Mouse (Mus musculus) heart, embryonic 12.5 days (tissue): Measurements from ENCODE around the gene Bhlhe23. TPM values are rescaled to one million over a fixed set of nuclear protein-coding genes. Genes with fewer than 3 reads are reported as not detected.
A peak's percentile ranks its signal among the peaks of the same experiment; 100 is the strongest.

Source experiments
- ATAC-seq: fragments of 200-750 bp; cut with Nextera tagmentation; 2 replicates; pipeline ENCODE4 v1.8.0; 2017; ENCODE audit warnings: moderate TSS enrichment, moderate library complexity; ENCODE audit not compliant: insufficient number of reproducible peaks, low FRiP score
- H3K27ac ChIP-seq: fragments of 300-500 bp; sonication (generic); 2 replicates; pipeline ENCODE4 v1.5.1; 2016; ENCODE audit warnings: mild to moderate bottlenecking, moderate library complexity; ENCODE audit not compliant: poor library complexity, severe bottlenecking
- H3K27me3 ChIP-seq: fragments of 300-500 bp; sonication (generic); replicated peaks from 2 replicates; pipeline ENCODE4 v1.6.1; 2016; ENCODE audit warnings: mild to moderate bottlenecking, moderate library complexity
- H3K36me3 ChIP-seq: fragments of 300-500 bp; sonication (generic); 2 replicates; pipeline ENCODE4 v1.6.1; 2016; ENCODE audit warnings: mild to moderate bottlenecking, moderate library complexity
- H3K4me1 ChIP-seq: fragments of 300-500 bp; sonication (generic); replicated peaks from 2 replicates; pipeline ENCODE4 v1.6.1; 2016; ENCODE audit warnings: mild to moderate bottlenecking
- H3K4me2 ChIP-seq: fragments of 300-500 bp; sonication (generic); 2 replicates; pipeline ENCODE4 v1.6.1; 2016; ENCODE audit warnings: mild to moderate bottlenecking, moderate library complexity
- H3K4me3 ChIP-seq: fragments of 300-500 bp; sonication (generic); 2 replicates; pipeline ENCODE4 v1.5.1; 2016; ENCODE audit warnings: mild to moderate bottlenecking
- H3K9ac ChIP-seq: fragments of 300-500 bp; sonication (generic); 2 replicates; pipeline ENCODE4 v1.6.1; 2016; ENCODE audit warnings: mild to moderate bottlenecking, moderate library complexity
- H3K9me3 ChIP-seq: fragments of 300-500 bp; sonication (generic); replicated peaks from 2 replicates; pipeline ENCODE4 v1.6.1; 2016; ENCODE audit warnings: mild to moderate bottlenecking, moderate library complexity
- WGBS: fragments of 180-500 bp; shearing (Covaris S2); methylation state at CpG from one replicate; pipeline ENCODE4 v1.1.7; 2016; 5-methylcytosine and 5-hydroxymethylcytosine counted together
- polyA plus RNA-seq: library from polyadenylated mRNA; unstranded; fragments of >200 nt; fragmentation: Nextera tagmentation; extraction: Ambion mirVana; gene quantifications from 2 replicates; pipeline ENCODE4 v1.2.1, GENCODE M21; 2016

Gene Bhlhe23
- not detected in 2 replicates for polyA plus RNA-seq

GRCm38 (mm10) chr2:180776793-180777192, at the start of gene Bhlhe23:
Gene Bhlhe23 (minus strand): TSS chr2:180776900.
- H3K9me3 ChIP-seq, result no peaks in the 10 kb centered on the region
- no peaks in the 10 kb centered on the region for H3K36me3 ChIP-seq
- ATAC-seq, result no peak
- no peak within 1 kb of the TSS for H3K9ac ChIP-seq
- WGBS, result 2% methylated on average over 28 of the region's 28 CpGs
- no peak within 1 kb of the TSS for H3K27ac ChIP-seq
- peak within 1 kb of the TSS; percentile 49 for H3K4me2 ChIP-seq
- H3K4me1 ChIP-seq, result peaks cover 7% of the 10 kb centered on the region; the same call in 1 of the 2 replicates
- H3K27me3 ChIP-seq, result peaks cover 94% of the 10 kb centered on the region
- H3K4me3 ChIP-seq, result peak within 1 kb of the TSS; percentile 12

DNA sequence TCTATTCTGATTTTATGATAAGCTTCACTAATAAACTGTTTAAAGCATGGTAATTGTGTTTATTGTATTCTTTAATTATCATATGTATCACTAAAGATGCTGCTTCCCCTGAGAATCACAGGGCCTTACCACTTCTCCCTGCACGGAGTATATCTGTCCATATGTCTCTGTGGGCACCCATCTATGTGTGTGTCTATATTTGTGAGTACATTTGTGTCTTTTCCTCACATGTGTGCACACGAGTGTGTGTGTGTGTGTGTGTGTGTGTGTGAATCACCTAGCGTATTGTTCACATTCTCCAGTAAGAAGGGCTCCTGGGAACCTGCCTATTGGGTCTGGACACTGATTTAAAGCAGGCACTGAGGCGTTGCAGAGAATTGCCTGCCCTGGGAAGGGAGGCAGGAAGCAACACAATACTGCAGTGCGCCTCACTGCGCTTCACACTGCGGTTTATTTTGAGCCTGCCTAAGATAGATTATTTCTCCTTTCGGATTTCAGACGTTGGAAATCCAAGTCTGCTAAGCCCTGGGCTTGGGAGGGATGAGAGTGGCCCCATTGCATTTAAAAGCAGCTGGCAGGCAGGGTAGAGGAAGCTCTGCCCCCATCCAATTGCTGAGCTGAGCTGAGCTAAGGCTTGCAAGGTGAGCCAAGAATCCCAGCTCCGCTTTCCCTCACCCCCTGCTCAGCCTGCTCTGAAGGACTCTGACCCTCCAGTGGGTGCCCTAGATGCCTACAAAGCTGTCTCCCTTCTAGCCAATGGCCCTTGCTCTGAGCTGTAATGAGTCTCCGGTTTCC, 48.6 kb upstream of the Bhlhe23 start:
- Histone ChIP-seq H3K4me3 (no peak overlapping the region), H3K9me3 (no peaks in the 10 kb centered on the region), H3K27ac (no peak overlapping the region), H3K4me1 (peaks cover 11% of the 10 kb centered on the region; the same call in 1 of the 2 replicates), H3K4me2 (no peak overlapping the region), H3K9ac (no peak overlapping the region), H3K36me3 (no peaks in the 10 kb centered on the region), H3K27me3 (peaks cover 13% of the 10 kb centered on the region; the same call in 1 of the 2 replicates)
- WGBS, result 38% methylated on average over 11 of the region's 11 CpGs
- no peak for ATAC-seq

- no peak overlapping the region for H3K4me3 ChIP-seq
- no peaks in the 10 kb centered on the region for H3K9me3 ChIP-seq
- H3K27ac ChIP-seq, result no peak overlapping the region
- no peaks in the 10 kb centered on the region for H3K36me3 ChIP-seq
- H3K4me2 ChIP-seq, result no peak overlapping the region
- H3K4me1 ChIP-seq, result peaks cover 11% of the 10 kb centered on the region; the same call in 1 of the 2 replicates
- no peak overlapping the region for H3K9ac ChIP-seq
- WGBS, result 80% methylated on average over 4 of the region's 4 CpGs
- ATAC-seq, result no peak
- H3K27me3 ChIP-seq, result peaks cover 13% of the 10 kb centered on the region; the same call in 1 of the 2 replicates
Measured at GRCm38 (mm10) chr2:180824724-180825123, 48.0 kb upstream of the Bhlhe23 start.

DNA sequence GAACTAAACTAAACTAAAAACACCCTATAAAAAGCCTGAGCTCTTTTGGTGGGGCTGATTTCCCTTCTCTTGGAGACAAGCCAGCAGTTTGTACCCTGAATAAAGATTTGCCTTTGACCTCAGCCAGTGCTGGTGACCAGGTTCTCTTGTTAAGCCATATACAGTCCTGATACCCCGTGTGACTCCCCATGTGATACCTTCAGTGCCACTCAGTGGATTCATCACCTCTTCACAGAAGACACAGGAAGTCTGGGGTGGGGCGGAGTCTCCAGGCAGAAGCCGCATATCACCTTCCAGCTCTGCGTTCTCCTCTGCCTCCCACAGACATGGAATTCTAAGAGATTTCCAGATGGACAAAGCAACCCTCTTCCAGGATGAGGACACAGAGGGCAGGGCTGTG, 47.4 kb upstream of the Bhlhe23 start:
- Histone ChIP-seq H3K27ac (no peak overlapping the region), H3K9ac (no peak overlapping the region), H3K9me3 (no peaks in the 10 kb centered on the region), H3K36me3 (no peaks in the 10 kb centered on the region), H3K27me3 (peaks cover 13% of the 10 kb centered on the region; the same call in 1 of the 2 replicates), H3K4me3 (no peak overlapping the region), H3K4me2 (no peak overlapping the region), H3K4me1 (peaks cover 11% of the 10 kb centered on the region; the same call in 1 of the 2 replicates)
- WGBS, result 52% methylated on average over 4 of the region's 4 CpGs
- ATAC-seq, result no peak

DNA sequence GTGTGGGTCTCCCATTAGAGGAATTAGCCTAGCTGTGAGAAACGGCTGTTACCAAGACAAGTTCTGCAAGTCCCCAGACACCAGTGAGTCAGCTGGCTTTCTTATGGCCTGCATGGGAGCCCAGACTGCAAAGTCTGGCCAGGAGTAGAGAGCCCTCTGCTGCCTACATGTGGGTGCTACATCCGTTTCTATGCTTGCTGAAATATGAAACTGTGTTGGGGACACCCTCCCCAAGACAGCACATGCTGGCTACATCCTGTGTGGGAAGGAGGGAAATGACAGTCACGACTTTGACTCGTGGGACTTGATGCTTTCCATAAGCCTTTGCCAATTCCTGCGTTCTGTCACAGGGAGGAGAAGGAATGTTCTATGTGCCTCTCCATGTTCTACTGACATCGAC, 45.8 kb upstream of the Bhlhe23 start:
- H3K9ac ChIP-seq, result no peak overlapping the region
- H3K4me3 ChIP-seq, result no peak overlapping the region
- H3K4me1 ChIP-seq, result peaks cover 11% of the 10 kb centered on the region; the same call in 1 of the 2 replicates
- ATAC-seq, result 0 out of 2 replicates have a peak, but pooled peaks have one; percentile 51
- no peak overlapping the region for H3K27ac ChIP-seq
- no peak overlapping the region for H3K4me2 ChIP-seq
- H3K27me3 ChIP-seq, result peaks cover 13% of the 10 kb centered on the region; the same call in 1 of the 2 replicates
- H3K36me3 ChIP-seq, result no peaks in the 10 kb centered on the region
- WGBS, result 26% methylated on average over 6 of the region's 6 CpGs
- no peaks in the 10 kb centered on the region for H3K9me3 ChIP-seq

DNA sequence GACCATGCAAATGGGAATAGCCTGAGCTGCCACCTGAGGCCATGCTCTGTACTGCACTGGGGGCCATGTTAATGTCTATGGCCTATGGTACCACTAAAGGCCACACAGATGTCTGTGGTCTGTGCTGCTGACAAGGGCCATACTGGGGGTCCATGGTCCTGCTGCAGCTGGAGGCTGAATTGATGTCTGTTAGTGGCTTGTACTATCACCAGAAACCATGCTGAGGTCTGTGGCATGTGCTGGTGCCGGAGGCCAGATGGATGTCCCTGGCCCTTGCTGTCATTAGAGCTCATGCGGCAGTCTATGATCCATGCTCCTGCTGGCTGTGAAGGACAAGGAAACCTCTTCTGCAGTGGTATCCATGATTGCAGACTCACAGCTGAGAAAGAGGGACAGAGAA, 42.8 kb upstream of the Bhlhe23 start:
- H3K9me3 ChIP-seq, result no peaks in the 10 kb centered on the region
- no peak overlapping the region for H3K4me3 ChIP-seq
- no peaks in the 10 kb centered on the region for H3K36me3 ChIP-seq
- H3K9ac ChIP-seq, result no peak overlapping the region
- H3K4me2 ChIP-seq, result no peak overlapping the region
- no peak overlapping the region for H3K27ac ChIP-seq
- ATAC-seq, result no peak
- H3K27me3 ChIP-seq, result 0 out of 2 replicates have a peak, but pooled peaks cover 17% of the 10 kb centered on the region
- WGBS, result 79% methylated on average over 2 of the region's 2 CpGs
- H3K4me1 ChIP-seq, result peaks cover 6% of the 10 kb centered on the region; the same call in 1 of the 2 replicates

DNA sequence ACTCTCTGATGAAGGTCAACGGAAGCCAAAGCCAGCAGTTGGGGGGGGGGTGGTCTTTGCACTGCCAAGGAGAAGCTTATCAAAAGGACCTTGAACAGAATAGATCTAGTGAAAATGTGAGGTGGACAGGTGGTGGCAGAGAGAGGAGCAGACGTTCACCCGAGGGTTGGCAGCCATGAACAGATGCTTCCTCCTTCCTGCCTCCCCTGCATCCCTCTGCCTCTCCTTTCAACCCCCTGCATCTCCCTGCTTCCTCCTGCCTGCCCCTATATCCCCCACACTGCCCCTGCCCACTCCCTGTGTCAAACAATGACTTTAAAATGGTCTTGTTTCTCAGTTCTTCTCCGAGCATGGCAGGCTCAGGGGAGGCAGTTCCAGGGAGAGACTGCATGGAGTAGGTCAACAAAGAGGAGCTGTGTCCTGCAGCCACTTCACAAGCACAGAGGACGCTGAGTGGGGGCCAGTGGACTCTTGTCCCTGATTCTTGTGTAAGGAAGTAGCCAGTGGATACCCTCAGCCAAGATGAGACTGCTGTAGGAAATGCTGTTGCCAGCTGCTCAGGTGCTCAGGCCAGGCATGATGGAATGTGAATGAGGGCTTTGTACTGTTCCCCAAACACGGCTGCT, 39.9 kb upstream of the Bhlhe23 start:
- H3K36me3 ChIP-seq, result no peaks in the 10 kb centered on the region
- no peaks in the 10 kb centered on the region for H3K4me1 ChIP-seq
- H3K9me3 ChIP-seq, result no peaks in the 10 kb centered on the region
- no peak overlapping the region for H3K27ac ChIP-seq
- no peak overlapping the region for H3K4me2 ChIP-seq
- no peak overlapping the region for H3K4me3 ChIP-seq
- 64% methylated on average over 6 of the region's 6 CpGs for WGBS
- ATAC-seq, result no peak
- H3K9ac ChIP-seq, result no peak overlapping the region
- peaks cover 18% of the 10 kb centered on the region for H3K27me3 ChIP-seq

GRCm38 (mm10) chr2:180813982-180814568, 37.4 kb upstream of the Bhlhe23 start:
- H3K4me2 ChIP-seq, result no peak overlapping the region
- 56% methylated on average over 4 of the region's 4 CpGs for WGBS
- no peaks in the 10 kb centered on the region for H3K36me3 ChIP-seq
- no peak overlapping the region for H3K27ac ChIP-seq
- H3K9ac ChIP-seq, result no peak overlapping the region
- peaks cover 26% of the 10 kb centered on the region for H3K27me3 ChIP-seq
- H3K4me3 ChIP-seq, result no peak overlapping the region
- no peak for ATAC-seq
- no peaks in the 10 kb centered on the region for H3K4me1 ChIP-seq
- no peaks in the 10 kb centered on the region for H3K9me3 ChIP-seq

DNA sequence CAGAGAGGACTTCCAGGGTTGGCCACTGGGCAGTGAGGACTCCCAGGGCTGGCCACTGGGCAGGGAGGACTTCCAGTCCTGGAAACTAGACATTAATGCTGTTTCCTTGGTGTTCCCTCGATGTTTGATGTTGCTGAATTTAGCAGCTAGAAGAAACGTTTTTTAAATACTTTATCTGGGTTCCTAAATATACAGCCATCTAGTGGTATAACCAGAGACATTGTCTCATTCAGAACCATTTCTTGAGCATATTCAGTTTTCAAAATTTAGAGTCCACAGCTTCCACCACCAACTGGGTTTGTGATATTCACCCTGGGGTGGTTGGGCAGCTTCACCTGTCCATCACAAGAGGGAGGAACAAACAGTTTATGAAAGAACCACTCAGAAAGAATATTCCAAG, 34.3 kb upstream of the Bhlhe23 start:
- Histone ChIP-seq H3K9ac (no peak overlapping the region), H3K27me3 (peaks cover 29% of the 10 kb centered on the region), H3K4me2 (no peak overlapping the region), H3K9me3 (no peaks in the 10 kb centered on the region), H3K36me3 (no peaks in the 10 kb centered on the region), H3K4me3 (no peak overlapping the region), H3K27ac (no peak overlapping the region), H3K4me1 (no peaks in the 10 kb centered on the region)
- ATAC-seq, result no peak
- WGBS, result 55% methylated on average over 2 of the region's 2 CpGs

DNA sequence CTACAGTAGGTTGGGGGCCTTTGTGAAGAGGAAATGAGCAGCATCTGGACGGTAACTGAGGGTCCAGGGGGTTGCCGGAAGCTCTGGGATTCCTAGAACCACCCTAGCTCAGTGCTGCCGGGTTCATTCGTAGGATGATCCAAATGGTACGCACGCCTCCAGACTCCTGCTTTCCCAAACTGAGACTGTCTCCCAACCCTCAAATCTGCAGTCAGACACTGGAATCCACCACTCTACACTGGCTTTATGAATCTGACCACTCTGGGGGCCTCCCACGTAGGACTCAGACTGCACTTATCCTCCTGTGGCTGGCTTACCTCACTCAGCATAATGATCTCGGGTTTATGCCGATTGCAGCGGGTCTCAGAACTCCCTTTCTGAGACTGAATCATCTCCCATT, 32.8 kb upstream of the Bhlhe23 start:
- no peaks in the 10 kb centered on the region for H3K9me3 ChIP-seq
- no peak overlapping the region for H3K4me3 ChIP-seq
- ATAC-seq, result no peak
- no peak overlapping the region for H3K9ac ChIP-seq
- H3K27me3 ChIP-seq, result peaks cover 36% of the 10 kb centered on the region
- H3K4me1 ChIP-seq, result no peaks in the 10 kb centered on the region
- WGBS, result 70% methylated on average over 10 of the region's 10 CpGs
- H3K27ac ChIP-seq, result no peak overlapping the region
- H3K4me2 ChIP-seq, result no peak overlapping the region
- H3K36me3 ChIP-seq, result no peaks in the 10 kb centered on the region

GRCm38 (mm10) chr2:180805966-180806365, 29.3 kb upstream of the Bhlhe23 start:
- H3K27ac ChIP-seq, result no peak overlapping the region
- H3K4me3 ChIP-seq, result no peak overlapping the region
- H3K36me3 ChIP-seq, result no peaks in the 10 kb centered on the region
- H3K4me2 ChIP-seq, result no peak overlapping the region
- no peaks in the 10 kb centered on the region for H3K9me3 ChIP-seq
- ATAC-seq, result no peak
- H3K4me1 ChIP-seq, result no peaks in the 10 kb centered on the region
- H3K9ac ChIP-seq, result no peak overlapping the region
- peaks cover 39% of the 10 kb centered on the region for H3K27me3 ChIP-seq
- WGBS, result 50% methylated on average over 1 of the region's 1 CpGs
